Mouse (Mus musculus) small intestine, adult 2 months (tissue): ENCODE results near the gene Nrg3.

Experiments
- CTCF ChIP-seq: fragments of 200-500 bp; IDR thresholded peaks from 2 replicates; pipeline ENCODE4 v1.5.1; 2012; ENCODE audit warnings: low read depth, mild to moderate bottlenecking, control low read depth, inconsistent platforms, low read length, moderate library complexity, mixed read lengths; ENCODE audit not compliant: insufficient replicate concordance, insufficient read length; ENCODE audit errors: extremely low read depth
- POLR2A ChIP-seq: fragments of 200-500 bp; IDR thresholded peaks from 2 replicates; pipeline ENCODE4 v1.6.1; 2012; ENCODE audit warnings: low read depth, mild to moderate bottlenecking, control low read depth, inconsistent platforms, low read length, moderate library complexity

GRCm38 (mm10) chr14:38568184-38568583 lies 904.7 kb downstream of the Nrg3 start:
- TF ChIP-seq POLR2A, result no peak
- TF ChIP-seq CTCF, result no peak
